Mouse (Mus musculus): ENCODE data around the gene Eaf1. TPM values are rescaled to one million over a fixed set of nuclear protein-coding genes. Genes with fewer than 3 reads are reported as not detected.

The Eaf1 gene
- polyA plus RNA-seq (2014; fragmentation: Illumina TruSeq; extraction: RNeasy Lipid Tissue Mini Kit (QIAGEN cat#74804); ENCODE audit: low read depth, low replicate concordance) = 49.8 TPM

DNA sequence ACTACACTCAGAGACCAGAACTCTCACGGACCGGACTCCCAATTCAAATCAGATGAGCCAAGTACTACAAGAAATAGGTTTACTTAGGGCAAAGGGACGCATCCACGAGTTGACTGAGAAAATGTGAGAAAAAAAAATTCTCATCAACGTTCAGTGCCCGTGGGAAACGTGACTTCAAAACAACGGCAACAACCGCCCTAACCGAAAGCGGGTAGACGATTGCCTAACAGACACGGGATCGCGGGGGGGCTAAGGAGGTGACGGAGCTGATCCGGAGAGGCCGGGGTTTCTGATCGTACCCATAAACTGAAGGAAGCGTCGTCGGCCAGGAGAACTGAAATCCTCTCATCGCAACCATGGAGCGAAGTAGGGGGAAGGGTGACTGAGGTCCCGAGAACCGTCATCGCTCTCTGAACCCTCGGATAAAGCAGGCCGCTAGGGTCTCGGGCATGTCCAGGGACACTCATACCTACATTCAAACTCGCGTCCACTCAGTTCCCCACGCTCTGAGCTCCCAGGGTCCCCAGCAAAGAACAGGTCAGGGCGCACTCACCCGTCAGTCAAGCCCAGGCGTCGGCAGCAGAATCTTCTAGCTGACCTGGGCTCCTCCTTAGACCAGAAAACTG, at the start of gene Eaf1:
Gene Eaf1 (plus strand): TSS at position 51 of the 626 bp plus-strand sequence.

DNA sequence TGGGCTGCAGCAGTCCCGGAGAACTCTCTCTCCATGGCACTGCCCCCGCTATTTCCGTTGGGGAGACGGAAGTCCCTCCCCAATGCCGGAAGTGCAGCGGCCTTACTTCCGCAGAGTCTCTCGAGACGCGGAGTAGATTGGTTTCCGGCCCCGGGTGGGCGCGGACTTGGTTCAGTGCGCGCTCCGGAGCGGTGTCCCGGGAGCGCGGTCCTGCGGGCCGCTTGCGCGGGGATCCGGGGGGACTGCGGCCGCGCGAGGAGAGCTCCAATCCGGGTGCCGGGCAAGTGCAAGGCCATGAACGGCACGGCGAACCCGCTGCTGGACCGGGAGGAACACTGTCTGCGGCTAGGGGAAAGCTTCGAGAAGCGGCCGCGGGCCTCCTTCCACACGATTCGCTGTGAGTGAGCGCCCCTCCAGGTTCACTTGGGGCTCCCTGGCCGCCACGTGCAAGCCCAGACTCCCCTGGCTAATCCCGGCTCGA, 816 bp downstream of the Eaf1 start, which contains the start of gene Mettl6:
Gene Mettl6 (minus strand): TSS at position 66 of the 481 bp plus-strand sequence.

Other genes with a start within 250 kb of the Eaf1 start
- 9.1 TPM for gene Phf7, start 243.1 kb upstream of the Eaf1 start, polyA plus RNA-seq (2014; fragmentation: Illumina TruSeq; extraction: RNeasy Lipid Tissue Mini Kit (QIAGEN cat#74804); ENCODE audit: low read depth, low replicate concordance)
- 4.8 TPM for gene Bap1, start 242.9 kb upstream of the Eaf1 start, polyA plus RNA-seq (2014; fragmentation: Illumina TruSeq; extraction: RNeasy Lipid Tissue Mini Kit (QIAGEN cat#74804); ENCODE audit: low read depth, low replicate concordance)
- gene Dnah1, start 170.5 kb upstream of the Eaf1 start, polyA plus RNA-seq (2014; fragmentation: Illumina TruSeq; extraction: RNeasy Lipid Tissue Mini Kit (QIAGEN cat#74804); ENCODE audit: low read depth, low replicate concordance) = not detected
- 157 TPM for gene Capn7, start 157.8 kb upstream of the Eaf1 start, polyA plus RNA-seq (2014; fragmentation: Illumina TruSeq; extraction: RNeasy Lipid Tissue Mini Kit (QIAGEN cat#74804); ENCODE audit: low read depth, low replicate concordance)
- 25.8 TPM for gene Sh3bp5, start 58.3 kb upstream of the Eaf1 start, polyA plus RNA-seq (2014; fragmentation: Illumina TruSeq; extraction: RNeasy Lipid Tissue Mini Kit (QIAGEN cat#74804); ENCODE audit: low read depth, low replicate concordance)
- 53.1 TPM for gene Mettl6, start 641 bp downstream of the Eaf1 start, polyA plus RNA-seq (2014; fragmentation: Illumina TruSeq; extraction: RNeasy Lipid Tissue Mini Kit (QIAGEN cat#74804); ENCODE audit: low read depth, low replicate concordance)
- 0.63 TPM for gene Colq, start 96.9 kb downstream of the Eaf1 start, polyA plus RNA-seq (2014; fragmentation: Illumina TruSeq; extraction: RNeasy Lipid Tissue Mini Kit (QIAGEN cat#74804); ENCODE audit: low read depth, low replicate concordance)
- not detected for gene Gm49387, start 146.5 kb downstream of the Eaf1 start, polyA plus RNA-seq (2014; fragmentation: Illumina TruSeq; extraction: RNeasy Lipid Tissue Mini Kit (QIAGEN cat#74804); ENCODE audit: low read depth, low replicate concordance)
- 2.1 TPM for gene Btd, start 146.6 kb downstream of the Eaf1 start, polyA plus RNA-seq (2014; fragmentation: Illumina TruSeq; extraction: RNeasy Lipid Tissue Mini Kit (QIAGEN cat#74804); ENCODE audit: low read depth, low replicate concordance)
- gene Hacl1, start 146.9 kb downstream of the Eaf1 start, polyA plus RNA-seq (2014; fragmentation: Illumina TruSeq; extraction: RNeasy Lipid Tissue Mini Kit (QIAGEN cat#74804); ENCODE audit: low read depth, low replicate concordance) = 7.9 TPM